Mouse (Mus musculus): ENCODE results near the gene Rhob. TPM values are rescaled to one million over a fixed set of nuclear protein-coding genes. Genes with fewer than 3 reads are reported as not detected.

The Rhob gene
- total RNA-seq (2014; fragmentation: Nextera tagmentation) (75.2 and 78.3 TPM in 2 replicates), total RNA-seq (2017) (64.8 and 67.6 TPM in 2 replicates)

DNA sequence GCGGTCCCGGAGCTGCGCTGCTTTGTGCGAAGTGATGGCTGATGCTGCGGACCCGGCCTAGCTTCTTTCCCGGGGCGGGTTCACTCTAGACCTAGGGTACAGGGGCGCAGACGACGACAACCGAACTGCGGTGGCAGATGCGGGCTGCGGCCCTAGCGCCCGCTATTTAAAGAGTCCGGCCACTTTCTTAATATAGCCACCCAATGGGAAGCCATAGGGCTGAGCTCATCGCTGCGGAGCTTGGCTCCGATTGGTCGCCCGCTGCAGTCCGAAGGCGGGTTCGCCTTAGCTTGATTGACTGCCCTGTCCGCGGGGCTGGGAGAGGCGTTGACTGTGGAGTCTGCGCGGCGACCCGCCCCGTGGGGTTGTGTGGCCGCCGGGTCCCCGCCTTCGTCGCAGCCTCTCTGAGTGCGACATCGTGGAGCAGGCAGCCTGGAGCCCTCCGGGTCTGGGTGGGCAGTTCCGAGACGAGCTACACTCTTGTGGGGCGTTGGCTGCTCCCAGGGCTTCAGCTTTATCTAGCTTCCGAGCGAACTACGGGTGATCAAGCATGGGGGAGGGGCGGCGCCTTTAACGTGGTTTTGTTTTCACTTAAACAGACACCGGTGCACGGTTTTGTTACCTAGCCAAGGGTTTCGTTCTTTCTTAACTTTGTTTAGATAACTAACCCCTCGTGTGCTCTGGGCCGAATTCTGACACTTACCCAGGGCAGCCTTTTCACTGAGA, at the start of gene Rhob:
TSS of gene Rhob (minus strand) at position 139 of the 726 bp plus-strand sequence.
- peak; percentile 64 for ATAC-seq (replicated peaks; ENCODE audit: poor library complexity, severe bottlenecking)

DNA sequence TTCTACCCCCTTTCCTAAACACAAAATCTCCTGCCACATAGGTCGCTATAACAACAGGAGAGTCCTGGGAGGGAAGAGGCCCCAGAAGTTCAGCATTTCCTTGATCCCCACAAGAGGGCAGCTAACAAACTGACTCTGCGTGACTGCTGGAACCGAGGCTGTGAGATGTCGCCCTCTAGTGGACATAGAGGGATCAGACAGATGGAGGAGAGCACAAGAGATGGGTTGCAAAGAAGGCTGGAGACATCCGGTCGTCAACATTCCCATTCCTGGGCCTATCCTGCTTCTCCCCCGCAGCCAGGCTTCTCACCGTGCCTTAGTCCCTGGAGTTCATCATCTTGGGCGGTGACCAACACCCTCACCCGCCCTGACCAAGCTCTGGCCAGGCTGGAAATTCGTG, 47.5 kb upstream of the Rhob start:
- ATAC-seq (replicated peaks; ENCODE audit: poor library complexity, severe bottlenecking) = peak; percentile 98

GRCm38 (mm10) chr12:8546801-8547200, 47.0 kb upstream of the Rhob start:
- no peak for ATAC-seq (replicated peaks; ENCODE audit: poor library complexity, severe bottlenecking)

GRCm38 (mm10) chr12:8545066-8545610, 45.3 kb upstream of the Rhob start:
- no peak for ATAC-seq (replicated peaks; ENCODE audit: poor library complexity, severe bottlenecking)

DNA sequence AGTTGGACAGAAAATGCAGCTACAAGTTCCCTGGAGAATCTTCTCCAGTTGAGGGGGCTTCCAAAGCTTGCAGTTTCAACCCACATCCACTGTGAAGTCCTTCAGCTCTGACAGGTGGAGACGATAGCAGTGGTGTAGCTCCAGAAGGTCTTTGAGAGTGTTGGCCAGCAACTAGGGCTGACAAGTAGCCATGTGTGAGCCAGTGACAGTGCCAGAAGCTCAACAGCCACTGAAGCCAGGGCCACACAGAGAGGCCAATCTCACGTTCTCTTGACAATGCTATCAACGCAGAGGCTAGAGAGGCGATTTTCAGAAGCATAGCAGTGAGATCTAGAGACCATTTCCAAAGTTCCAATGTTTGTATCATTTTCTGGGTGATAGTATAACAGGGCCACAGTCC, 42.6 kb upstream of the Rhob start:
- no peak for ATAC-seq (replicated peaks; ENCODE audit: poor library complexity, severe bottlenecking)

DNA sequence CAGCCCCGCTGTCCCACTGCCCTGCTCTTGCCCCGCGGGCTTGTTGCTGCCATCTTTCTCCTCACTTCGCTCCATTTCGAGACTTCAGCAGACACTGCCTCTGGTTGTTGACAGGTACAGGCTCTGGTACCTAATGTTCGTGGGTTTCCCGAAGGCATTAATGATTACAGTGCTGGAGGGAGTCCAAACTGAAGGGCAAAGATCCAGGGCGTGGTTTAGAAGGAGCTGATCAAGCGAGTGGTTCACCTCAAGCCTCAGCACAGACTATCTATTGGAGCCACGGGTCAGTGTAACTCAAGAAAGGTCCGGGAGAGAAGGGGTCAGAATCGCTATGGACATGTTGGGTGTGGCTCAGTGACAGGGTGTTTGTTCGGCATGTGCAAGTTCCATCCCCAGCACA, 39.7 kb upstream of the Rhob start:
- ATAC-seq (replicated peaks; ENCODE audit: poor library complexity, severe bottlenecking) = no peak

DNA sequence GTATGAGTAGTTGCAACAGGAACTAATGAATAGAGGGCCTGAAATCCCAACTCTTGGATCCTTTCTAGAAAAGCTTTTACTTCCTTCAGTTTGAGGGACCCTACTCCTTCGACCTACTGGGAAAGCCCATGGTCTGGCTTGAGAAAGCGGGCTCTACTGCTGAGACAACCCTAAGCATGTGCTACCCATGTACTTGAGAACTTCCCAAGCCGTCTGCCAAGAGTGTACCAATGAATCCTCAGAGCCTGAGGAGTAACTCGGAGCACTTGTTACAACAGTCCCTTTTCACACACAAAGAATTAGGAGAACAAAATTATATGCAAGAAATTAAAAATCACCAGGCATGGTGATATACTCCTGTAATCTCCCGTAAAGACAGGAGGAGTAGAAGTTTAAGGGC, 37.5 kb upstream of the Rhob start:
- no peak for ATAC-seq (replicated peaks; ENCODE audit: poor library complexity, severe bottlenecking)

DNA sequence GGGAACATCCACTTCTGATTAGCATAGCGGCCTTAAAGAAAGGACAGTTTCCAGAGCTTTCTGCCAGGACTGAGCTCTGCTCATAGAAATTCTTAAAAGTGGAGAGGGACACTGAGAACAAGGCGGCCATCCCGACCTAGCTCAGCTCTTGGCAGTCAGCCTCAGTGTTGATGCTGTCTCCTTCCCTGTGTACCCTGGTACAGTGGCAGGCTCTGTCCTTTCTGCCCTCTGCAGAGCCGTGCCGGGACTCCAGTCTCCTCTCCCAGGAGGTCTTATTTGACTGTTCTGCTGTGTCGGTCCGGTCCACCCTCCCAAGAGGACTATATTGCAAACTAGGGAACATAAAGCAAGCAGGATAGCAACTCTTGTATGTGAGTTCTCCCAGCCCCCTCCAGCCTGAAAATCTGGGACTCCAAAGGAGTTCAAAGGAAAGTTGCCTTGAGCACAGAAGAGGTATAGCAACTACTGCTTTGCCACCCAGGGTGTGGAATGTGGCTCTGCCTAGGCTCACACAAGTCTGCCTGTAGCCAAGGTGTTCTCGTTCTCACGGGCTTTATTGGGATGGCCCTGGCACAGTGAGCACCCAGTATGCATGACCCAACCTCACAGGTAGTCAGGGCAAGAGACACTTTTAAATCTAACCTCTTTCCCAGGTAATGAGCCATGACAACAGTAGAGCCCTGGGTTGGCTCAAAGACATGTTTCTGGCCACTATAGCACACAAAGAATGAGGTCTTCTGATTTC, 36.6 kb upstream of the Rhob start:
- ATAC-seq (replicated peaks; ENCODE audit: poor library complexity, severe bottlenecking) = no peak

DNA sequence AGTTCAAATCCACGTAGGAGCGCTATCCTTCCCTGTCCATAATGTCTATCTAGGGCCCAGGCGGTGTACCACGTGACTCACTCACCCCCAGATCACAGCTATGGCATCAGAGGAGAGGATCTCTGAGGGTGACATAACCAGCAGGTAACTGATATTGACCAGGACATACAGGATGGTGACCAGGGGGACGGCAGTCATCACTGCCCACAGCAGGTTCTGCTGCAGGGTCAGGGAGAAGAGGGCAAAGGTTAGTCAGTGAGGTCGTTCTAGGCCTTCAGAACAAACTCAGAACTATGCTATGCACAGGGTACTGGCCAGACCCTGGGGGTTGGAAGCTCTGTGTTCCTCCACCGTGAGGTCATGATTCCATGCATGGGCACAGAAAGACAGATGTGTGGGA, 35.8 kb upstream of the Rhob start:
- no peak for ATAC-seq (replicated peaks; ENCODE audit: poor library complexity, severe bottlenecking)

DNA sequence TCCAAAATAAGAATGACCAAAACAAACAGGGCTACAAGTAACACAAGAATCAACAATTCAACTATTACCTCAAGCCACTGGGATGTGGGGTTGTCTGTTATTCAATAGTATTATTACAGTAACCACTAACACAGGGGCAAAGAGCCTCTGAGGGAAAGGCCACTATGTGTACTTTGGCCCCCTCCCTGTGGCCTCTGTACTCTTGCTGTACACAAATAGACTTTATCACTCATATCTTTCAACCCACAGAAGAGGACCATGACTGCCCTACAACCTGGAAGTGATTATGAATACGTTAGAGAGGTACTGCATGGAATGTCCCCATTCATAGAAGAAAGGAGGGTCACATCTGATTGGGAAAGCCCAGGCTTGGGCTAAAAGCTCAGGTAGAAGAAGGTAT, 35.1 kb upstream of the Rhob start:
- ATAC-seq (replicated peaks; ENCODE audit: poor library complexity, severe bottlenecking) = no peak

- ATAC-seq (replicated peaks; ENCODE audit: poor library complexity, severe bottlenecking) = no peak; the same call in 1 of the 2 replicates
Observed at GRCm38 (mm10) chr12:8527770-8528169, 28.0 kb upstream of the Rhob start.

DNA sequence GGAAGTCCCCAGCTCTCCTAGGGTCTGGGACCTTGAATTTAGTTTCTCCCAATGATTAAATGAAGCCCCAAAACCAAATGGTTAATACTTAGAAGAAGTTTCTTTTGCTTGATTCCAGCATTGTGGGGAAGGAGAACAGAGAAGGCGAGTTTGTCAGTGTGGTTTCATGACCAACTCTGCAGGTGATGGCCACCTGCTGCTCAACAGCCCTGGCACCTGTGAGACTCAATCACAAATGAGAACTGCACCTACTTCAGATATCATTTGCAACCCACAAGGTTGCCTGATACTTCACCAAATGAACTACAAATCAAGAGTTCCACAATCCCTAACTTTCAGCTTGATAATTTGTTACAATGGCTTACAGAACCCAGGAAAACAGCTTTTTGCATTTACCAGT, 27.4 kb upstream of the Rhob start:
- no peak for ATAC-seq (replicated peaks; ENCODE audit: poor library complexity, severe bottlenecking)

GRCm38 (mm10) chr12:8524062-8524461, 24.3 kb upstream of the Rhob start:
- no peak for ATAC-seq (replicated peaks; ENCODE audit: poor library complexity, severe bottlenecking)

DNA sequence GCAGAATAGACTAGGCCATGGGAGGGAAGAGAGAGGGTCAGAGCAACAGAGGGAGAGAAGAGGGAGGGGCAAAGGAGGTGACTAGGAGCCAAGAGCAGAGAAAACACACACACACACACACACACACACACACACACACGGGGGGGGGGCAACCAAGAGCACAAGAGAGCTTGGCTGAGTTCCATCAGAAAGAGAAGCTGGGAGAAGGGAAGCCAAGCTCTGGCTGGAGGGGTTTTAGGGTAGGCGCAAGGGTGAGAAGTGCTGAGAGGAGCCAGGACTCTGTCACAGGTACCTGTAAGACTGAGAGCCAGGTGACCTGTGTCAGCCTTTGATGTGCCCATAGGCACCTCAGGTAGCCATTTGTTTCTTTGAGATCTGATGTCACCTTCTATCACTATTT, 22.9 kb upstream of the Rhob start:
- no peak for ATAC-seq (replicated peaks; ENCODE audit: poor library complexity, severe bottlenecking)

- ATAC-seq (replicated peaks; ENCODE audit: poor library complexity, severe bottlenecking) = peak; percentile 91
Observed at GRCm38 (mm10) chr12:8521375-8522047, 21.7 kb upstream of the Rhob start.

DNA sequence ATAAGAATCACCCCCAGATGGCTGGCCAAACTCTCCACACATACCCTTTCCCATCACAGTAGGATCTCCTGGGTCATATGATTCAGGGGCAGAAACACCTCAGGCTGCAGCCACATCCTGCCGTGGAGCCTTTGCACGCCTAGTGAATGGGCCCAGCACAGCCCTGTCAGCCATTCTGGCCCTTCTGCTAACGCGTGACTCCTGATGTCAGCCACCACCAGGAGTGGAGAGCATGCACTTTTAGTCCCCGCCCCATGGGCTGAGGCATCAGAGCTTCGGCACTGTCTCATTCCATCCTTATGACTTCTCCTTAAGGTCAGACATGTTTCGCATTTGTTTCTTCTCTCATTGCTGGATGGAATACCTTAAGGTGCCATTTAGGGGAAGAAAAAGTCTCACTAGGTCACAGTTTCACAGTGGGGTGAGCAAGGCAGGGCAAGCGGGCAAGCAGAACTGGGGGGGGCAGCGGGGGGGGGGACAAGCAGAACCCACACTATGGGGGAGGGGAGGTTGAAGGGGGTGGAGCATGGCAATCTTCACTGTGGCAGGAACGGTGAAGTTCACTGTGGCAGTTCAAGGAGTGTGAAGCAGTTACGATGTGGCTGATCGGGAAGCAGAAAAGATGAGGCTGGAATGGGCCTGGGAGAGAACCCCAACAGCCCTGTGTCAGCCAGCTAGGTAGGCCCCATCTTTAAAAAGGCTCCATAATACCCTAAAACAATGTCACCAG, 19.8 kb upstream of the Rhob start:
- ATAC-seq (replicated peaks; ENCODE audit: poor library complexity, severe bottlenecking) = peak; percentile 31

- peak; percentile 17; the same call in 1 of the 2 replicates for ATAC-seq (replicated peaks; ENCODE audit: poor library complexity, severe bottlenecking)
Observed at GRCm38 (mm10) chr12:8511037-8511882, 11.5 kb upstream of the Rhob start.

DNA sequence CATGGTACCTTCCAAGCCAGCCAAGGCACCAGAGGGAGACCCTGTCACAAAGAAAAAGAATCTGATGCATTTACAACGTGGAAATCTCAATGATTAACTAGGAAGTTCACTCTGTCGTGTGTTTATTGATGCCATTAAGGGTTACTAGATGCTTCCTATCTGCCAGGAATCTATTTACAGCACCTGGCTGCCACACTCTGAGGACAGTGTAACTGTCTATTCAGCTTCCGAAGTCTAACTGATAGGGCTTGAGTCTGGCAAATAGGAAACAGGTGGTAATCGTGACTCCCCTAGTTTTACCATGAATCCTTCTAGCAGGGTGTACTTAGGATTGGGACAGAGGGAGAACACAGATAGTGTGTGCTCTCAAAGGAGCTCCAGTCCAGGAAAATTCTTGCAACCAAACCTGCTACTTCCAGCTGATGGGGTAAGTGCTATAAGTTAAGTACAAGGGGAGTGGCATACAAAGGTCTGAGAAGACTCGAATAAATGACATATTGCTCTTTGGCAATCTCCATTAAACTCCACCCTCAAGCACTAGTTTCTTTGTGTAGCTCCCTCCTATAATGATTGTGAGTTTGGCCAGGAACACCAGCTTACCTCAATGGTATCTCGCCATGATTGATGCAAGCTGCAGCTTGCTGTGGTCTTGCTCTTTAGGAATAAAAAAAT, 10.6 kb upstream of the Rhob start:
- ATAC-seq (replicated peaks; ENCODE audit: poor library complexity, severe bottlenecking) = no peak

DNA sequence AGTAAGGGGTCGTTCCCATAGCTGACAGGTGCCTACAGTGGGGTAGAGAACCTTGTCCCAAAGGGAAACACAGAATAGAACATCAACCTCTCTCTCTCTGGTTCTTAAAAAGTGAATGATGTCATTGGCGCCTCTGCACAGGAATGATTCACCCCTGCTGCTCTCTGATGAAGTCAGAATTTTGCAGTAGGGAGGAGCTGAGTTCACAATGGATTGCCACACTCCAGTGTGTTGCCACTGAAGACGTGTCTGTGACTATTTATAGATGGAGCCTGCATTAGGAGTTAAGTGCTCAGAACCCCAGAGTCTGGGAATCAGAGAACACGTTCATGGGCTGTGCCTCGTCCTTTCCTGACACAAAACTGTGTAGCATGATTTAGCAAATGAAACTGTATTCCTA, 9.9 kb upstream of the Rhob start:
- peak; percentile 75 for ATAC-seq (replicated peaks; ENCODE audit: poor library complexity, severe bottlenecking)
